Mouse (Mus musculus): ENCODE measurements around the gene Aldh18a1.
"Not testable (repeated sequence)": the region's sequence is repeated elsewhere in the genome, so short reads cannot be mapped to it uniquely, and the experiment has no call there.

DNA sequence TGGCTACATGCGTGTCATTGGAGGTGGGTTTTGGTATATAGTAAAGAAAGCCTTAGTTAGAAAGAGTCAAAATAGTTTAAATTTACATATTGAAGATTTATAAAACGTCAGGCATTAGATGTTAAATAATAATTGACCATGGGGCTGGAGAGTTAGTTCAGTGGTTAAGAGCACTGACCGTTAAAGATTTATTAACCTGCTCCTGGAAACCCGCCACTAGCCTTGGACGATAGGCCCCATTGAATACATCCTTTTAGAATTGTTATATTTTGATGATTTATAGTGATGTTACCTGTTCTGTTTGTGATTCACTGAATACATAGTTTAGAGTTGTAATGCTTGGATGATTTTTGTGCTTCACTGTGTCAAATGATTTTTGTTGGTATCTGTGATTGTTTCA, 12.6 kb upstream of the Aldh18a1 start:
- not testable (repeated sequence) for TF ChIP-seq POLR2A (IDR thresholded peaks at IDR 0.05; ENCODE audit: borderline replicate concordance, insufficient read depth, low read length); CTCF (IDR thresholded peaks at IDR 0.05; ENCODE audit: borderline replicate concordance, insufficient read depth, low read depth, low read length)

All from cerebellum, adult 2 months (tissue).